8 mouse cellular contexts compared by ENCODE assay signal in genomic region chr9:45983676-45984408, GRCm38 (mm10). TPM values are rescaled to one million over a fixed set of nuclear protein-coding genes. Genes with fewer than 3 reads are reported as not detected.
DNase-seq lines count a peak whose midpoint lies in the region; ATAC-seq lines count a peak whose summit lies in the region.

No protein-coding gene starts in this region.

- peak overlapping the region; percentile 99 for H3K4me3 ChIP-seq in heart, embryonic 10.5 days

- DNase-seq in cerebellum, adult 11 months, result peak; percentile 32
- peak; percentile 64 for DNase-seq in MN1 (ENCODE audit: low spot score)
- DNase-seq in heart, embryonic 10.5 days (ENCODE audit: low spot score), result peak; percentile 80
- peak; percentile 53 for DNase-seq in kidney, postnatal 10 days
- DNase-seq in lung, postnatal 14 days, result peak; percentile 17
- DNase-seq in retina, postnatal 1 day, result peak; percentile 37

- no peak for ATAC-seq in cerebellum, adult (ENCODE audit: insufficient number of reproducible peaks, low FRiP score, low TSS enrichment)
- peak; percentile 38; the same call in 1 of the 2 replicates for ATAC-seq in common myeloid progenitor, adult 5-6 weeks (replicated peaks; ENCODE audit: low read depth, poor library complexity, severe bottlenecking)

- no peaks in the 10 kb centered on the region for H3K9me3 ChIP-seq in heart, embryonic 10.5 days

- WGBS in heart, embryonic 10.5 days, result 1% methylated on average over 23 of the region's 23 CpGs

- H3K27ac ChIP-seq in heart, embryonic 10.5 days, result peak overlapping the region; percentile 99

- peaks cover 21% of the 10 kb centered on the region for H3K4me1 ChIP-seq in heart, embryonic 10.5 days

- H3K36me3 ChIP-seq in heart, embryonic 10.5 days, result 0 out of 2 replicates have a peak, but pooled peaks cover 4% of the 10 kb centered on the region

- H3K27me3 ChIP-seq in heart, embryonic 10.5 days (ENCODE audit: insufficient read depth, poor library complexity, severe bottlenecking), result no peaks in the 10 kb centered on the region

RNA-seq across cellular contexts. Expression of gene Pafah1b2, which starts 28.6 kb away (rescaled TPM):
- total RNA-seq in common myeloid progenitor, adult 5-6 weeks (2017), result 88.3 and 101 TPM in 2 replicates
- polyA plus RNA-seq in heart, embryonic 10.5 days (2016; fragmentation: Nextera tagmentation; extraction: Ambion mirVana), result 183 and 212 TPM in 2 replicates

RNA-seq across cellular contexts. Expression of gene Sik3, which starts 28.8 kb away (rescaled TPM):
- total RNA-seq in common myeloid progenitor, adult 5-6 weeks (2017), result 21.1 and 25.1 TPM in 2 replicates
- 6.4 and 8.0 TPM in 2 replicates for polyA plus RNA-seq in heart, embryonic 10.5 days (2016; fragmentation: Nextera tagmentation; extraction: Ambion mirVana)

RNA-seq across cellular contexts. Expression of gene Sidt2, which starts 28.8 kb away (rescaled TPM):
- total RNA-seq in common myeloid progenitor, adult 5-6 weeks (2017), result 21.9 and 39.9 TPM in 2 replicates
- 37.0 and 37.2 TPM in 2 replicates for polyA plus RNA-seq in heart, embryonic 10.5 days (2016; fragmentation: Nextera tagmentation; extraction: Ambion mirVana)

RNA-seq across cellular contexts. Expression of gene Tagln, which starts 48.0 kb away (rescaled TPM):
- not detected in 2 replicates for total RNA-seq in common myeloid progenitor, adult 5-6 weeks (2017)
- 303 and 413 TPM in 2 replicates for polyA plus RNA-seq in heart, embryonic 10.5 days (2016; fragmentation: Nextera tagmentation; extraction: Ambion mirVana)

Comparison
In these comparisons a context has a peak if more than half of its experiments do, and no peak if none do; other contexts are left out.
1. DNase-seq: peak in every context shown above with its lines; median percentile 80 in heart, embryonic 10.5 days; 64 in MN1; 53 in kidney, postnatal 10 days; 37 in retina, postnatal 1 day; 32 in cerebellum, adult 11 months; 17 in lung, postnatal 14 days.